ENCODE assay signal across 13 mouse cellular contexts in genomic region chr8:47324117-47324820, GRCm38 (mm10).
DNase-seq lines count a peak whose midpoint lies in the region; ATAC-seq and TF ChIP-seq lines count a peak whose summit lies in the region.
"Had no signal": no experiment of that assay in that cellular context is flagged by ENCODE, and none has a peak within 500 bp of the region (broad histone marks: within the 10 kb centered on the region; RNA-seq: fewer than 3 reads in every experiment).

No protein-coding gene starts in this region.

- no peaks in the 10 kb centered on the region for H3K4me1 ChIP-seq in kidney, postnatal 0 days (replicated peaks; ENCODE audit: insufficient read depth, low read length)
- H3K4me1 ChIP-seq in forebrain, embryonic 16.5 days (replicated peaks; ENCODE audit: control insufficient read depth, insufficient read depth, low read length): peaks cover 4% of the 10 kb centered on the region; the same call in 1 of the 2 replicates
- H3K4me1 ChIP-seq in midbrain, embryonic 16.5 days (ENCODE audit: control insufficient read depth, insufficient read depth, low read length): peaks cover 2% of the 10 kb centered on the region; the same call in 1 of the 2 replicates
- H3K4me1 ChIP-seq in cerebellum, adult 2 months (ENCODE audit: control insufficient read depth, insufficient read depth, low read length): no peaks in the 10 kb centered on the region

- peak; percentile 18 for DNase-seq in kidney, postnatal 0 days (ENCODE audit: low spot score)
- no peak for DNase-seq in kidney, adult 8-10 months
- DNase-seq in R1 (ENCODE audit: low read depth, low spot score): peak; percentile 91
- DNase-seq in thymus, postnatal 14 days: no peak
- DNase-seq in cerebellum, adult 2 months: no peak
- DNase-seq in heart, adult 8-10 months (ENCODE audit: low spot score): no peak
- DNase-seq: cerebellum, postnatal 36 days; liver, postnatal 0 days; retina, postnatal 1 day; thymus, postnatal 25 days had no signal

- H3K4me3 ChIP-seq in kidney, postnatal 0 days (replicated peaks; ENCODE audit: low read depth, low read length): no peak overlapping the region
- H3K4me3 ChIP-seq in forebrain, embryonic 16.5 days (replicated peaks; ENCODE audit: low read length): 0 out of 2 replicates have a peak overlapping the region, but pooled peaks have one; percentile 1
- no peak overlapping the region for H3K4me3 ChIP-seq in midbrain, embryonic 16.5 days (ENCODE audit: low read depth, low read length)
- H3K4me3 ChIP-seq in cerebellum, adult 2 months (replicated peaks; ENCODE audit: insufficient read depth, low read depth, low read length): no peak overlapping the region

- H3K27me3 ChIP-seq in kidney, postnatal 0 days (ENCODE audit: insufficient read depth, low read length): no peaks in the 10 kb centered on the region
- H3K27me3 ChIP-seq in forebrain, embryonic 16.5 days (replicated peaks; ENCODE audit: control insufficient read depth, insufficient read depth, low read length): no peaks in the 10 kb centered on the region
- no peaks in the 10 kb centered on the region for H3K27me3 ChIP-seq in midbrain, embryonic 16.5 days (ENCODE audit: control insufficient read depth, insufficient read depth, low read depth, low read length)
- no peaks in the 10 kb centered on the region for H3K27me3 ChIP-seq in cerebellum, adult 2 months (ENCODE audit: control insufficient read depth, insufficient read depth, low read length)

- TF ChIP-seq CTCF in kidney, postnatal 0 days (IDR thresholded peaks at IDR 0.05; ENCODE audit: low read depth): no peak
- TF ChIP-seq CTCF in cerebellum, adult 2 months (IDR thresholded peaks at IDR 0.05; ENCODE audit: borderline replicate concordance, insufficient read depth, low read depth, low read length): no peak

- no peaks in the 10 kb centered on the region for H3K36me3 ChIP-seq in kidney, postnatal 0 days (ENCODE audit: insufficient read depth, low read length)
- no peaks in the 10 kb centered on the region for H3K36me3 ChIP-seq in forebrain, embryonic 16.5 days (ENCODE audit: control insufficient read depth, insufficient read depth)
- no peaks in the 10 kb centered on the region for H3K36me3 ChIP-seq in midbrain, embryonic 16.5 days (ENCODE audit: control insufficient read depth, insufficient read depth, low read length)

- no peak overlapping the region for H3K9ac ChIP-seq in kidney, postnatal 0 days (ENCODE audit: low read depth, low read length)
- no peak overlapping the region for H3K9ac ChIP-seq in forebrain, embryonic 16.5 days (replicated peaks; ENCODE audit: low read depth, low read length)
- H3K9ac ChIP-seq in midbrain, embryonic 16.5 days (ENCODE audit: low read depth, low read length): no peak overlapping the region
- H3K9ac ChIP-seq: liver, postnatal 0 days had no signal

- no peak for TF ChIP-seq POLR2A in cerebellum, adult 2 months (IDR thresholded peaks at IDR 0.05; ENCODE audit: borderline replicate concordance, insufficient read depth, low read length)

- H3K9me3 ChIP-seq in kidney, postnatal 0 days (replicated peaks; ENCODE audit: low read length): no peaks in the 10 kb centered on the region
- H3K9me3 ChIP-seq in forebrain, embryonic 16.5 days (ENCODE audit: control insufficient read depth, low read length): no peaks in the 10 kb centered on the region
- no peaks in the 10 kb centered on the region for H3K9me3 ChIP-seq in midbrain, embryonic 16.5 days (replicated peaks; ENCODE audit: control insufficient read depth, low read length, poor library complexity, severe bottlenecking)

- no peak for ATAC-seq in kidney, postnatal 0 days (replicated peaks; ENCODE audit: low FRiP score, low read depth)
- peak; percentile 54 for ATAC-seq in forebrain, embryonic 16.5 days
- peak; percentile 48 for ATAC-seq in midbrain, embryonic 16.5 days
- ATAC-seq: intestine, postnatal 0 days; liver, postnatal 0 days had no signal

- H3K27ac ChIP-seq in kidney, postnatal 0 days: no peak overlapping the region
- H3K27ac ChIP-seq in forebrain, embryonic 16.5 days (ENCODE audit: low read length): no peak overlapping the region
- H3K27ac ChIP-seq in midbrain, embryonic 16.5 days (ENCODE audit: low read length): no peak overlapping the region
- H3K27ac ChIP-seq in cerebellum, adult 2 months (ENCODE audit: insufficient read depth, low read length): no peak overlapping the region

- 41% methylated on average over 16 of the region's 16 CpGs for WGBS in kidney, postnatal 0 days
- 22% methylated on average over 16 of the region's 16 CpGs for WGBS in forebrain, embryonic 16.5 days
- WGBS in midbrain, embryonic 16.5 days: 30% methylated on average over 15 of the region's 16 CpGs
- 31% methylated on average over 16 of the region's 16 CpGs for WGBS in cerebellum, adult 2 months

- no peak overlapping the region for H3K4me2 ChIP-seq in kidney, postnatal 0 days (ENCODE audit: low read length)
- peak overlapping the region; percentile 22; the same call in 1 of the 2 replicates for H3K4me2 ChIP-seq in forebrain, embryonic 16.5 days (ENCODE audit: low read length)
- H3K4me2 ChIP-seq in midbrain, embryonic 16.5 days (ENCODE audit: low read length): peak overlapping the region; percentile 19

Comparison
In these comparisons a context has a peak if more than half of its experiments do, and no peak if none do; other contexts are left out.
1. DNase-seq: peak in kidney, postnatal 0 days (single experiment) and R1 (single experiment); none in kidney, adult 8-10 months (0 of 2), thymus, postnatal 14 days (single experiment), cerebellum, adult 2 months (0 of 2) and heart, adult 8-10 months (single experiment).